Mouse (Mus musculus): ENCODE measurements around the gene Srcap. TPM values are rescaled to one million over a fixed set of nuclear protein-coding genes. Genes with fewer than 3 reads are reported as not detected.

Gene Srcap
- polyA plus RNA-seq, 1 experiment, result 18.6 TPM

DNA sequence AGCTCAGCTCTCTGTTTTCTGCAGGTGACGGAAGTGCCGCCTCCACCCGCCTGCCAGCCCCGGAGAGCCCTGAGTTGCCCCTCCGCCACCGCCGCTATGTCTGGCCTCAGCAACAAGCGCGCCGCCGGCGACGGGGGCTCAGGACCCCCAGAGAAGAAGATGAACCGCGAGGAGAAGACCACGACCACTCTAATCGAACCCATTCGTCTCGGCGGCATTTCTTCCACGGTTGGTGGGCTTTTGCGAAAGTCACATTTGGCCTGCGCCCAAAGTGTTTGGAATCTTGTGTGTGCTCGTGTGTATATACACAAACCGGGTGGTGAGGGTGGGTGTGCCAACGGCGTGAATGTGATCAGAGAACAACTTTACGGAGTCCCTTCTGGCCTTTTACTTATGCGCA is 77.1 kb downstream of the Srcap start:
- peak overlapping the region; percentile 91 for H3K4me3 ChIP-seq (ENCODE audit: insufficient read depth, low read depth, low read length)
- peak overlapping the region; percentile 53 for H3K27ac ChIP-seq (ENCODE audit: insufficient read depth, low read depth, low read length)
- TF ChIP-seq CTCF (conservative IDR thresholded peaks at IDR 0.05; ENCODE audit: insufficient read depth, insufficient read length, low read depth, low read length), result no peak
- no peak for TF ChIP-seq POLR2A (IDR thresholded peaks at IDR 0.05; ENCODE audit: low read depth, low read length)
- WGBS, result 2% methylated on average over 29 of the region's 29 CpGs
- peaks cover 7% of the 10 kb centered on the region; the same call in 1 of the 2 replicates for H3K4me1 ChIP-seq (ENCODE audit: control insufficient read depth, insufficient read depth, low read length)
- no peak for DNase-seq
- peaks cover 1% of the 10 kb centered on the region for H3K36me3 ChIP-seq (ENCODE audit: control insufficient read depth, insufficient read depth, low read length)
- H3K27me3 ChIP-seq (replicated peaks; ENCODE audit: control insufficient read depth, insufficient read depth, low read length), result no peaks in the 10 kb centered on the region

- Histone ChIP-seq H3K27ac (ENCODE audit: insufficient read depth, low read depth, low read length) (no peak overlapping the region), H3K4me3 (ENCODE audit: insufficient read depth, low read depth, low read length) (peak overlapping the region; percentile 91), H3K4me1 (ENCODE audit: control insufficient read depth, insufficient read depth, low read length) (peaks cover 7% of the 10 kb centered on the region; the same call in 1 of the 2 replicates), H3K27me3 (replicated peaks; ENCODE audit: control insufficient read depth, insufficient read depth, low read length) (no peaks in the 10 kb centered on the region), H3K36me3 (ENCODE audit: control insufficient read depth, insufficient read depth, low read length) (peaks cover 1% of the 10 kb centered on the region)
- 75% methylated on average over 9 of the region's 9 CpGs for WGBS
- no peak for DNase-seq
- TF ChIP-seq CTCF (conservative IDR thresholded peaks at IDR 0.05; ENCODE audit: insufficient read depth, insufficient read length, low read depth, low read length) (no peak), POLR2A (IDR thresholded peaks at IDR 0.05; ENCODE audit: low read depth, low read length) (no peak)
Observed at GRCm38 (mm10) chr7:127589637-127590036, 77.9 kb downstream of the Srcap start.

- peaks cover 4% of the 10 kb centered on the region for H3K36me3 ChIP-seq (ENCODE audit: control insufficient read depth, insufficient read depth, low read length)
- H3K4me3 ChIP-seq (ENCODE audit: insufficient read depth, low read depth, low read length), result no peak overlapping the region
- no peak overlapping the region for H3K27ac ChIP-seq (ENCODE audit: insufficient read depth, low read depth, low read length)
- 71% methylated on average over 10 of the region's 10 CpGs for WGBS
- peaks cover 7% of the 10 kb centered on the region; the same call in 1 of the 2 replicates for H3K4me1 ChIP-seq (ENCODE audit: control insufficient read depth, insufficient read depth, low read length)
- DNase-seq, result no peak
- no peaks in the 10 kb centered on the region for H3K27me3 ChIP-seq (replicated peaks; ENCODE audit: control insufficient read depth, insufficient read depth, low read length)
- TF ChIP-seq CTCF (conservative IDR thresholded peaks at IDR 0.05; ENCODE audit: insufficient read depth, insufficient read length, low read depth, low read length) (no peak), POLR2A (IDR thresholded peaks at IDR 0.05; ENCODE audit: low read depth, low read length) (no peak)
Observed at GRCm38 (mm10) chr7:127591108-127591507, 79.3 kb downstream of the Srcap start.

DNA sequence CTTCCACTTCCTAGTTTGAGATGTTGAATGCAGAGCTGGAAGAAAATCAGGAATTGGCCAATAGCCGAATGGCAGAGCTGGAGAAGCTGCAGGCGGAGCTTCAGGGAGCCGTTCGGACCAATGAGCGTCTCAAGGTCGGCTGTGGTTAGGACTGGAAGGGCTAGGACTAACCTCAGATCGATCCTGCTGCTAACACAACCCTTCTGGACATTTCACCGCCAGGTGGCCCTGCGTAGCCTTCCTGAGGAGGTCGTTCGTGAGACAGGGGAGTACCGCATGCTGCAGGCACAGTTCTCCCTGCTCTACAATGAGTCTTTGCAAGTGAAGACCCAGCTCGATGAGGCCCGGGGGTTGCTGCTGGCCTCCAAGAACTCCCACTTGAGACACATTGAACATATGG is 80.8 kb downstream of the Srcap start:
- Histone ChIP-seq H3K27ac (ENCODE audit: insufficient read depth, low read depth, low read length) (no peak overlapping the region), H3K4me3 (ENCODE audit: insufficient read depth, low read depth, low read length) (no peak overlapping the region), H3K27me3 (replicated peaks; ENCODE audit: control insufficient read depth, insufficient read depth, low read length) (no peaks in the 10 kb centered on the region), H3K4me1 (ENCODE audit: control insufficient read depth, insufficient read depth, low read length) (peaks cover 7% of the 10 kb centered on the region; the same call in 1 of the 2 replicates), H3K36me3 (ENCODE audit: control insufficient read depth, insufficient read depth, low read length) (peaks cover 4% of the 10 kb centered on the region)
- no peak for DNase-seq
- 90% methylated on average over 14 of the region's 14 CpGs for WGBS
- no peak for TF ChIP-seq POLR2A (IDR thresholded peaks at IDR 0.05; ENCODE audit: low read depth, low read length)
- no peak for TF ChIP-seq CTCF (conservative IDR thresholded peaks at IDR 0.05; ENCODE audit: insufficient read depth, insufficient read length, low read depth, low read length)

- Histone ChIP-seq H3K27ac (ENCODE audit: insufficient read depth, low read depth, low read length) (no peak overlapping the region), H3K4me3 (ENCODE audit: insufficient read depth, low read depth, low read length) (no peak overlapping the region), H3K36me3 (ENCODE audit: control insufficient read depth, insufficient read depth, low read length) (peaks cover 8% of the 10 kb centered on the region), H3K4me1 (ENCODE audit: control insufficient read depth, insufficient read depth, low read length) (no peaks in the 10 kb centered on the region), H3K27me3 (replicated peaks; ENCODE audit: control insufficient read depth, insufficient read depth, low read length) (no peaks in the 10 kb centered on the region)
- no peak for TF ChIP-seq POLR2A (IDR thresholded peaks at IDR 0.05; ENCODE audit: low read depth, low read length)
- no peak for TF ChIP-seq CTCF (conservative IDR thresholded peaks at IDR 0.05; ENCODE audit: insufficient read depth, insufficient read length, low read depth, low read length)
- WGBS, result 94% methylated on average over 17 of the region's 17 CpGs
- no peak for DNase-seq
Observed at GRCm38 (mm10) chr7:127596747-127597146, 85.0 kb downstream of the Srcap start.

DNA sequence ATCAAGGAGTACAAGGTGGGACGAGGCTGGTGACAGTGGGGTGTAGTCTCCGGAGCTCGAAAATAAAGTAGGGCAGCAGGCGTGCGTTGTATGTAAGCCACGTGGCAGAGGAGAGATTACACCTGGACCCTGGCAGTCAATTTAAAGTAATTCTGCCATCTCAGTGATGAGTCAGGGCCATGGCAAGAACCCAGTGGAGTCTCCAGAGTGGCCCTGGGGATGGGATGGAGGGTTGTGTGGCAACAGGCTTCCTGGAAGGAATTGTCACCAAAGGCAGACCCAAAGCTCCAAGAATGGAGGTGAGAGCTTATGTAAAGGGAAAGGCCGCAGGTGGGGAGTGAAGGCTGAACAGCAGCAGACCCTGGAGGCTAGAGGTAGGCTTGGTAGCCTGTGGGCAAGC is 88.8 kb downstream of the Srcap start:
- H3K4me1 ChIP-seq (ENCODE audit: control insufficient read depth, insufficient read depth, low read length), result no peaks in the 10 kb centered on the region
- H3K27ac ChIP-seq (ENCODE audit: insufficient read depth, low read depth, low read length), result no peak overlapping the region
- H3K27me3 ChIP-seq (replicated peaks; ENCODE audit: control insufficient read depth, insufficient read depth, low read length), result no peaks in the 10 kb centered on the region
- WGBS, result 95% methylated on average over 7 of the region's 7 CpGs
- peaks cover 8% of the 10 kb centered on the region for H3K36me3 ChIP-seq (ENCODE audit: control insufficient read depth, insufficient read depth, low read length)
- no peak for DNase-seq
- TF ChIP-seq POLR2A (IDR thresholded peaks at IDR 0.05; ENCODE audit: low read depth, low read length) (no peak), CTCF (conservative IDR thresholded peaks at IDR 0.05; ENCODE audit: insufficient read depth, insufficient read length, low read depth, low read length) (no peak)
- H3K4me3 ChIP-seq (ENCODE audit: insufficient read depth, low read depth, low read length), result no peak overlapping the region

DNA sequence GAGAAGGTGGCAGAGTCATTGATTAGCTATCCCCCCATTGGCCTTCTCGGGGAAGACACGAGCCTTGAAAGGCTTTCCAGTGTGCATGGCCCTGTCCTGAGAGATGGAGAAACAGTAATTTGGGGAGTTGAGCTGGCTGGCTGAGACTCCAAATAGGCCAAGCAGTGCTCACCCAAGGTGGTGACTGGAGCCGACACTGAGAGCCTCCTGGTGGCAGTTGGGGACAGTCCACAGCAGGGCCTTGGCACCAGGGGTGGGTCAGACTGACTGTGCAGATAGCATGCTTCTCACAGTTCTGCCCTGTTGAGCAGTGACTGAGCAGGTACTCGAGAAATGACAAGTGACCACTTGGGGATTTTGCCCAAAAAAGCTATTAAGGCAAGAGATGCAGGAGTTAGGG is 90.0 kb downstream of the Srcap start:
- Histone ChIP-seq H3K36me3 (ENCODE audit: control insufficient read depth, insufficient read depth, low read length) (peaks cover 8% of the 10 kb centered on the region), H3K4me3 (ENCODE audit: insufficient read depth, low read depth, low read length) (no peak overlapping the region), H3K27ac (ENCODE audit: insufficient read depth, low read depth, low read length) (no peak overlapping the region), H3K27me3 (replicated peaks; ENCODE audit: control insufficient read depth, insufficient read depth, low read length) (no peaks in the 10 kb centered on the region), H3K4me1 (ENCODE audit: control insufficient read depth, insufficient read depth, low read length) (no peaks in the 10 kb centered on the region)
- 74% methylated on average over 4 of the region's 4 CpGs for WGBS
- TF ChIP-seq CTCF (conservative IDR thresholded peaks at IDR 0.05; ENCODE audit: insufficient read depth, insufficient read length, low read depth, low read length) (no peak), POLR2A (IDR thresholded peaks at IDR 0.05; ENCODE audit: low read depth, low read length) (no peak)
- no peak for DNase-seq
